Comparison of ENCODE assay signal across 8 mouse cellular contexts in the genomic region with DNA sequence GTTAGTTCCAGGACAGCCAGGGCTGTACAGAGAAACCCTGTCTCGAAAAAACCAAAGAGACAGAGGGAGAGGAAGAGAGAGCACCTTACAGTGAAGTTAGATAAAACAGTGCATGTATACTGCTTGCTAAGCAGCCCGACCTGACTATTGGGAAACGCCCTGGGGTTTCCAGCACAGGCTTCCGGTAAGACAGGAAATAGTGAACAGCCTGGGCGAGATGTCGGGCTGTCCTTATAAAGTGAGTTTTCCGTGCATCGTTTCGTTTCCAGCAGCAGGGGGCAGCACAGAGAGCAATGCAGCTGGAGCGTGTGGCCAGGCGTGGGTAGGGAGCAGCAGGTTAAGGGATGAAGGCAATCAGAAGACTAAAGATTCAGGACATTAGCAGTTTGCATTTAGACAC. TPM values are rescaled to one million over a fixed set of nuclear protein-coding genes. Genes with fewer than 3 reads are reported as not detected.
DNase-seq lines count a peak whose midpoint lies in the region; ATAC-seq and TF ChIP-seq lines count a peak whose summit lies in the region.

No protein-coding gene starts in this region.

- TF ChIP-seq EP300 in lung, postnatal 0 days (IDR thresholded peaks at IDR 0.05), result 0 out of 2 replicates have a peak, but pooled peaks have one; percentile 32

- no peak overlapping the region for H3K4me3 ChIP-seq in cerebellum, adult 2 months (replicated peaks; ENCODE audit: insufficient read depth, low read depth, low read length)
- no peak overlapping the region for H3K4me3 ChIP-seq in hindbrain, embryonic 11.5 days (ENCODE audit: low read depth, low read length)
- H3K4me3 ChIP-seq in lung, postnatal 0 days (ENCODE audit: low read depth, low read length), result no peak overlapping the region

- ATAC-seq in frontal cortex, adult (ENCODE audit: low TSS enrichment), result peak; percentile 87
- peak; percentile 65 for ATAC-seq in hindbrain, embryonic 11.5 days (ENCODE audit: low FRiP score)
- peak; percentile 93 for ATAC-seq in lung, postnatal 0 days

- H3K27me3 ChIP-seq in cerebellum, adult 2 months (ENCODE audit: control insufficient read depth, insufficient read depth, low read length), result no peaks in the 10 kb centered on the region
- H3K27me3 ChIP-seq in hindbrain, embryonic 11.5 days (ENCODE audit: control insufficient read depth, insufficient read depth, low read length), result 0 out of 2 replicates have a peak, but pooled peaks cover 2% of the 10 kb centered on the region
- H3K27me3 ChIP-seq in lung, postnatal 0 days (replicated peaks; ENCODE audit: insufficient read depth, low read length), result no peaks in the 10 kb centered on the region

- 10% methylated on average over 11 of the region's 11 CpGs for WGBS in cerebellum, adult 2 months
- 30% methylated on average over 11 of the region's 11 CpGs for WGBS in hindbrain, embryonic 11.5 days
- 13% methylated on average over 11 of the region's 11 CpGs for WGBS in lung, postnatal 0 days

- peak; percentile 94 for TF ChIP-seq CTCF in cerebellum, adult 2 months (IDR thresholded peaks at IDR 0.05; ENCODE audit: borderline replicate concordance, insufficient read depth, low read depth, low read length)
- TF ChIP-seq CTCF in lung, postnatal 0 days (IDR thresholded peaks at IDR 0.05), result peak; percentile 93

- no peak overlapping the region for H3K27ac ChIP-seq in cerebellum, adult 2 months (ENCODE audit: insufficient read depth, low read length)
- no peak overlapping the region for H3K27ac ChIP-seq in hindbrain, embryonic 11.5 days (ENCODE audit: low read depth, low read length)
- no peak overlapping the region for H3K27ac ChIP-seq in lung, postnatal 0 days (ENCODE audit: low read length)

- DNase-seq in MEL-GATA-1-ER (ENCODE audit: extremely low read depth, low read depth), result peak; percentile 83
- DNase-seq in cerebellum, adult 2 months, result peak; percentile 75 to 77
- DNase-seq in hindbrain, embryonic 11.5 days (ENCODE audit: low spot score), result peak; percentile 82
- DNase-seq in layer of hippocampus, adult 9-11 months, result peak; percentile 71
- peak; percentile 91 for DNase-seq in lung, postnatal 0 days (ENCODE audit: low spot score)
- DNase-seq in ovary, adult 18-20 months (ENCODE audit: low spot score), result peak; percentile 17
- DNase-seq in thymus, postnatal 10 days (ENCODE audit: low spot score in 2 of 2), result peak; percentile 73 to 89

- no peaks in the 10 kb centered on the region for H3K4me1 ChIP-seq in cerebellum, adult 2 months (ENCODE audit: control insufficient read depth, insufficient read depth, low read length)
- H3K4me1 ChIP-seq in hindbrain, embryonic 11.5 days (replicated peaks; ENCODE audit: control insufficient read depth, insufficient read depth, low read length), result no peaks in the 10 kb centered on the region; the same call in 1 of the 2 replicates
- H3K4me1 ChIP-seq in lung, postnatal 0 days (ENCODE audit: insufficient read depth, low read depth, low read length), result no peaks in the 10 kb centered on the region

- no peak for TF ChIP-seq POLR2A in cerebellum, adult 2 months (IDR thresholded peaks at IDR 0.05; ENCODE audit: borderline replicate concordance, insufficient read depth, low read length)

- no peak overlapping the region for H3K4me2 ChIP-seq in hindbrain, embryonic 11.5 days (replicated peaks; ENCODE audit: low read depth, low read length)
- H3K4me2 ChIP-seq in lung, postnatal 0 days (replicated peaks; ENCODE audit: low read depth, low read length), result 0 out of 2 replicates have a peak overlapping the region, but pooled peaks have one; percentile 8

- no peak overlapping the region for H3K9ac ChIP-seq in hindbrain, embryonic 11.5 days (ENCODE audit: low read depth, low read length)
- no peak overlapping the region for H3K9ac ChIP-seq in lung, postnatal 0 days (replicated peaks; ENCODE audit: low read depth)

- H3K36me3 ChIP-seq in hindbrain, embryonic 11.5 days (ENCODE audit: control insufficient read depth, insufficient read depth, low read length), result no peaks in the 10 kb centered on the region
- H3K36me3 ChIP-seq in lung, postnatal 0 days (ENCODE audit: insufficient read depth, low read length), result no peaks in the 10 kb centered on the region

- H3K9me3 ChIP-seq in hindbrain, embryonic 11.5 days (ENCODE audit: control insufficient read depth, low read length), result no peaks in the 10 kb centered on the region
- no peaks in the 10 kb centered on the region for H3K9me3 ChIP-seq in lung, postnatal 0 days (ENCODE audit: low read length)

RNA-seq across cellular contexts. Expression of a gene that starts 23.0 kb away (rescaled TPM):
- polyA plus RNA-seq in cerebellum, adult 2 months (2012; rRNA removed), result 90.4 and 92.2 TPM in 2 replicates
- 17.7 and 19.3 TPM in 2 replicates for polyA plus RNA-seq in hindbrain, embryonic 11.5 days (2014; fragmentation: Nextera tagmentation; extraction: Ambion mirVana)
- 8.6 and 8.7 TPM in 2 replicates for polyA plus RNA-seq in lung, postnatal 0 days (2015; fragmentation: Nextera tagmentation; extraction: Ambion mirVana)

RNA-seq across cellular contexts. Expression of a gene that starts 49.4 kb away (rescaled TPM):
- polyA plus RNA-seq in cerebellum, adult 2 months (2012; rRNA removed), result 2,288 and 2,321 TPM in 2 replicates
- 5,018 and 5,123 TPM in 2 replicates for polyA plus RNA-seq in hindbrain, embryonic 11.5 days (2014; fragmentation: Nextera tagmentation; extraction: Ambion mirVana)
- 3,011 and 3,180 TPM in 2 replicates for polyA plus RNA-seq in lung, postnatal 0 days (2015; fragmentation: Nextera tagmentation; extraction: Ambion mirVana)

Comparison
In these comparisons a context has a peak if more than half of its experiments do, and no peak if none do; other contexts are left out.
1. DNase-seq: peak in every context shown above with its lines; median percentile 91 in lung, postnatal 0 days; 83 in MEL-GATA-1-ER; 82 in hindbrain, embryonic 11.5 days; 81 in thymus, postnatal 10 days; 76 in cerebellum, adult 2 months; 71 in layer of hippocampus, adult 9-11 months; 17 in ovary, adult 18-20 months.